Mouse (Mus musculus): Measurements from ENCODE around the gene Ubac1. TPM values are rescaled to one million over a fixed set of nuclear protein-coding genes. Genes with fewer than 3 reads are reported as not detected.
A peak's percentile ranks its signal among the peaks of the same experiment; 100 is the strongest.

Ubac1 gene
- total and polyA plus RNA-seq, 3 experiments = 79.1 to 88.5 TPM; not detected in 1

GRCm38 (mm10) chr2:25982426-25983091, 39.0 kb downstream of the Ubac1 start:
- peak; percentile 35 for DNase-seq (ENCODE audit: low read depth, low spot score)
- Histone ChIP-seq H3K4me3 (ENCODE audit: control insufficient read depth in 1 of 2, insufficient read depth in 1 of 2, low read depth in 2 of 2, low read length in 2 of 2) (peak overlapping the region; percentile 74 to 95), H3K9ac (ENCODE audit: control insufficient read depth, low read depth, low read length, poor library complexity, severe bottlenecking) (peak overlapping the region; percentile 93), H3K79me2 (ENCODE audit: control insufficient read depth, insufficient read depth, low read length, poor library complexity) (peaks cover 38% of the 10 kb centered on the region), H3K27me3 (ENCODE audit: control insufficient read depth in 1 of 2, insufficient read depth in 2 of 2, low read length in 2 of 2) (no peaks in the 10 kb centered on the region), H3K36me3 (ENCODE audit: control insufficient read depth in 1 of 2, insufficient read depth in 2 of 2, low read length in 2 of 2) (peaks cover 0 to 17% of the 10 kb centered on the region in 2 experiments; a peak in 3 of 4 replicates), H3K9me3 (replicated peaks; ENCODE audit: insufficient read depth, low read length) (no peaks in the 10 kb centered on the region), H3K27ac (ENCODE audit: control insufficient read depth, low read depth, low read length) (peak overlapping the region; percentile 23), H3K4me1 (ENCODE audit: control insufficient read depth in 1 of 2, insufficient read depth in 2 of 2, low read length in 2 of 2) (peaks cover 7% of the 10 kb centered on the region in 2 experiments; a peak in 3 of 4 replicates)
- TF ChIP-seq POLR2A (IDR thresholded peaks at IDR 0.05; ENCODE audit: control insufficient read depth in 1 of 2, insufficient read depth in 1 of 2, low read depth in 1 of 2, low read length in 2 of 2, poor library complexity in 1 of 2) = 0 out of 4 replicates have a peak, but pooled peaks of 1 of the 2 experiments have one; percentile 53
- TF ChIP-seq HCFC1 (IDR thresholded peaks at IDR 0.05; ENCODE audit: low read depth, low read length) = 0 out of 2 replicates have a peak, but pooled peaks have one; percentile 6
- TF ChIP-seq SIN3A (IDR thresholded peaks at IDR 0.05; ENCODE audit: low read length) = no peak; the same call in 1 of the 2 replicates

GRCm38 (mm10) chr2:25982052-25982425, 39.5 kb downstream of the Ubac1 start:
- H3K27me3 ChIP-seq (ENCODE audit: control insufficient read depth in 1 of 2, insufficient read depth in 2 of 2, low read length in 2 of 2) = no peaks in the 10 kb centered on the region
- peak overlapping the region; percentile 74 to 95 for H3K4me3 ChIP-seq (ENCODE audit: control insufficient read depth in 1 of 2, insufficient read depth in 1 of 2, low read depth in 2 of 2, low read length in 2 of 2)
- H3K79me2 ChIP-seq (ENCODE audit: control insufficient read depth, insufficient read depth, low read length, poor library complexity) = peaks cover 38% of the 10 kb centered on the region
- no peak overlapping the region for H3K27ac ChIP-seq (ENCODE audit: control insufficient read depth, low read depth, low read length)
- H3K9me3 ChIP-seq (replicated peaks; ENCODE audit: insufficient read depth, low read length) = no peaks in the 10 kb centered on the region
- no peak for TF ChIP-seq MEF2A (IDR thresholded peaks at IDR 0.05; ENCODE audit: extremely low read depth, insufficient replicate concordance, low read depth, low read length, poor library complexity, severe bottlenecking)
- TF ChIP-seq TBP (IDR thresholded peaks at IDR 0.05; ENCODE audit: low read depth, low read length) = no peak
- TF ChIP-seq GATA1 (IDR thresholded peaks at IDR 0.05; ENCODE audit: low read depth, low read length) = no peak
- no peak for TF ChIP-seq SMC3 (IDR thresholded peaks at IDR 0.05; ENCODE audit: low read depth, low read length)
- TF ChIP-seq ZNF384 (IDR thresholded peaks at IDR 0.05; ENCODE audit: low read depth, low read length) = no peak
- TF ChIP-seq TCF12 (IDR thresholded peaks at IDR 0.05; ENCODE audit: low read depth, low read length) = no peak
- TF ChIP-seq ETS1 (IDR thresholded peaks at IDR 0.05; ENCODE audit: low read depth, low read length) = no peak
- peak in 1 of 2 experiments; percentile 8; a peak in 2 of 4 replicates for TF ChIP-seq POLR2A (IDR thresholded peaks at IDR 0.05; ENCODE audit: control insufficient read depth in 1 of 2, insufficient read depth in 1 of 2, low read depth in 1 of 2, low read length in 2 of 2, poor library complexity in 1 of 2)
- no peak for TF ChIP-seq USF1 (IDR thresholded peaks at IDR 0.05; ENCODE audit: low read depth, low read length)
- no peak for TF ChIP-seq RCOR1 (IDR thresholded peaks at IDR 0.05; ENCODE audit: low read depth, low read length)
- TF ChIP-seq E2F4 (IDR thresholded peaks at IDR 0.05; ENCODE audit: borderline replicate concordance, low read depth, low read length) = no peak
- TF ChIP-seq MXI1 (IDR thresholded peaks at IDR 0.05; ENCODE audit: low read depth, low read length) = peak; percentile 61; the same call in 1 of the 2 replicates
- TF ChIP-seq SIN3A (IDR thresholded peaks at IDR 0.05; ENCODE audit: low read length) = 0 out of 2 replicates have a peak, but pooled peaks have one; percentile 6
- TF ChIP-seq NELFE (IDR thresholded peaks at IDR 0.05; ENCODE audit: low read depth, low read length) = no peak
- no peak for TF ChIP-seq MYB (IDR thresholded peaks at IDR 0.05; ENCODE audit: low read depth, low read length)
- H3K9ac ChIP-seq (ENCODE audit: control insufficient read depth, low read depth, low read length, poor library complexity, severe bottlenecking) = peak overlapping the region; percentile 93
- peaks cover 7% of the 10 kb centered on the region in 2 experiments; a peak in 3 of 4 replicates for H3K4me1 ChIP-seq (ENCODE audit: control insufficient read depth in 1 of 2, insufficient read depth in 2 of 2, low read length in 2 of 2)
- DNase-seq (ENCODE audit: low read depth, low spot score) = peak; percentile 62
- peaks cover 0 to 18% of the 10 kb centered on the region in 2 experiments; a peak in 3 of 4 replicates for H3K36me3 ChIP-seq (ENCODE audit: control insufficient read depth in 1 of 2, insufficient read depth in 2 of 2, low read length in 2 of 2)

All from MEL (cell line).